15 mouse cellular contexts compared by ENCODE assay signal in genomic region chr8:95101972-95102371, GRCm38 (mm10). TPM values are rescaled to one million over a fixed set of nuclear protein-coding genes. Genes with fewer than 3 reads are reported as not detected.
A peak's percentile ranks its signal among the peaks of the same experiment; 100 is the strongest.
DNase-seq lines count a peak whose midpoint lies in the region; ATAC-seq and TF ChIP-seq lines count a peak whose summit lies in the region.
"Had no signal": no experiment of that assay in that cellular context is flagged by ENCODE, and none has a peak within 500 bp of the region (broad histone marks: within the 10 kb centered on the region; RNA-seq: fewer than 3 reads in every experiment).

No protein-coding gene starts in this region.

- no peak overlapping the region for H3K9ac ChIP-seq in heart, adult 2 months (ENCODE audit: low read depth, low read length)
- H3K9ac ChIP-seq in liver, adult 2 months (ENCODE audit: low read depth, low read length), result no peak overlapping the region
- H3K9ac ChIP-seq in liver, embryonic 12.5 days, result no peak overlapping the region
- H3K9ac ChIP-seq in ES-Bruce4 (ENCODE audit: low read depth, poor library complexity, severe bottlenecking), result no peak overlapping the region
- H3K9ac ChIP-seq in liver, embryonic 14.5 days (replicated peaks), result no peak overlapping the region
- H3K9ac ChIP-seq: heart, embryonic 15.5 days had no signal

- WGBS in heart, adult 2 months, result 77% methylated on average over 4 of the region's 4 CpGs
- WGBS in liver, adult 2 months, result 87% methylated on average over 4 of the region's 4 CpGs
- whole genome bisulfite sequencing in liver, embryonic 12.5 days (ENCODE audit: insufficient replicate concordance), result 75% methylated on average over 4 of the region's 4 CpGs
- 67% methylated on average over 4 of the region's 4 CpGs for WGBS in liver, embryonic 14.5 days (ENCODE audit: insufficient replicate concordance)

- H3K79me2 ChIP-seq in heart, adult 2 months (replicated peaks; ENCODE audit: control insufficient read depth, insufficient read depth, low read length), result no peaks in the 10 kb centered on the region
- no peaks in the 10 kb centered on the region for H3K79me2 ChIP-seq in liver, adult 2 months (ENCODE audit: control insufficient read depth, insufficient read depth, low read length)

- H3K9me3 ChIP-seq in liver, embryonic 12.5 days (replicated peaks), result no peaks in the 10 kb centered on the region
- no peaks in the 10 kb centered on the region for H3K9me3 ChIP-seq in ES-Bruce4 (replicated peaks; ENCODE audit: control insufficient read depth, insufficient read depth, low read length, poor library complexity, severe bottlenecking)
- no peaks in the 10 kb centered on the region for H3K9me3 ChIP-seq in liver, embryonic 14.5 days (ENCODE audit: control insufficient read depth, low read length)
- H3K9me3 ChIP-seq: heart, embryonic 15.5 days had no signal

- H3K4me1 ChIP-seq in heart, adult 2 months (ENCODE audit: control insufficient read depth, insufficient read depth, low read length), result no peaks in the 10 kb centered on the region
- no peaks in the 10 kb centered on the region for H3K4me1 ChIP-seq in liver, adult 2 months (ENCODE audit: control insufficient read depth, insufficient read depth, low read length)
- H3K4me1 ChIP-seq in liver, embryonic 12.5 days, result no peaks in the 10 kb centered on the region
- no peaks in the 10 kb centered on the region for H3K4me1 ChIP-seq in ES-Bruce4 (ENCODE audit: control insufficient read depth, insufficient read depth, low read length)
- no peaks in the 10 kb centered on the region for H3K4me1 ChIP-seq in liver, embryonic 14.5 days (replicated peaks; ENCODE audit: control insufficient read depth in 2 of 2, insufficient read depth in 2 of 2, low read length in 1 of 2)
- H3K4me1 ChIP-seq: heart, embryonic 15.5 days had no signal

- no peak for TF ChIP-seq EP300 in heart, adult 2 months (IDR thresholded peaks at IDR 0.05; ENCODE audit: insufficient read depth, low read depth, low read length)
- no peak for TF ChIP-seq EP300 in ES-Bruce4 (IDR thresholded peaks at IDR 0.05; ENCODE audit: insufficient read depth, low read depth, low read length)
- no peak for TF ChIP-seq EP300 in liver, embryonic 14.5 days (IDR thresholded peaks at IDR 0.05; ENCODE audit: low read depth)

- H3K4me2 ChIP-seq in liver, embryonic 12.5 days, result no peak overlapping the region
- no peak overlapping the region for H3K4me2 ChIP-seq in liver, embryonic 14.5 days (ENCODE audit: low read depth)
- H3K4me2 ChIP-seq: heart, embryonic 15.5 days had no signal

- H3K27me3 ChIP-seq in heart, adult 2 months (ENCODE audit: control insufficient read depth, insufficient read depth, low read length), result no peaks in the 10 kb centered on the region
- no peaks in the 10 kb centered on the region for H3K27me3 ChIP-seq in liver, adult 2 months (ENCODE audit: control insufficient read depth, insufficient read depth, low read length)
- no peaks in the 10 kb centered on the region for H3K27me3 ChIP-seq in liver, embryonic 12.5 days (replicated peaks)
- no peaks in the 10 kb centered on the region for H3K27me3 ChIP-seq in ES-Bruce4 (ENCODE audit: control insufficient read depth, insufficient read depth, low read length, poor library complexity, severe bottlenecking)
- no peaks in the 10 kb centered on the region for H3K27me3 ChIP-seq in liver, embryonic 14.5 days (ENCODE audit: control insufficient read depth, insufficient read depth, low read length)
- H3K27me3 ChIP-seq: heart, embryonic 15.5 days; Patski had no signal

- no peak for TF ChIP-seq POLR2A in heart, adult 2 months (IDR thresholded peaks at IDR 0.05; ENCODE audit: insufficient read depth, low read depth, low read length)
- no peak for TF ChIP-seq POLR2A in liver, adult 2 months (IDR thresholded peaks at IDR 0.05; ENCODE audit: extremely low read depth, insufficient read depth, low read length)
- TF ChIP-seq POLR2A in ES-Bruce4 (IDR thresholded peaks at IDR 0.05; ENCODE audit: insufficient read depth, low read length), result no peak

- intact Hi-C loops in heart, adult 2 months (cut with DNase I), result no loop called here
- intact Hi-C loops in heart, postnatal 36 days (cut with DNase I), result no loop called here
- intact Hi-C loops in left cerebral cortex, postnatal 36 days (cut with DNase I), result loop anchor here (10.0 kb wide), 2 partner anchors 103 to 223 kb away; partner anchors contain the start of gene Kifc3

- TF ChIP-seq CTCF in heart, adult 2 months (IDR thresholded peaks at IDR 0.05), result 0 out of 2 replicates have a peak, but pooled peaks have one; percentile 11
- TF ChIP-seq CTCF in liver, adult 2 months (IDR thresholded peaks at IDR 0.05; ENCODE audit: low read depth, low read length), result peak; percentile 8; the same call in 1 of the 2 replicates
- TF ChIP-seq CTCF in ES-Bruce4 (IDR thresholded peaks at IDR 0.05; ENCODE audit: low read depth, low read length), result peak; percentile 21
- peak; percentile 43 for TF ChIP-seq CTCF in liver, embryonic 14.5 days (IDR thresholded peaks at IDR 0.05; ENCODE audit: low read depth)

- no peaks in the 10 kb centered on the region for H3K36me3 ChIP-seq in heart, adult 2 months (ENCODE audit: control insufficient read depth, insufficient read depth, low read length)
- peaks cover 21% of the 10 kb centered on the region for H3K36me3 ChIP-seq in liver, adult 2 months (ENCODE audit: control insufficient read depth, insufficient read depth, low read length)
- peaks cover 58% of the 10 kb centered on the region for H3K36me3 ChIP-seq in liver, embryonic 12.5 days
- peaks cover 21% of the 10 kb centered on the region for H3K36me3 ChIP-seq in ES-Bruce4 (ENCODE audit: control insufficient read depth, insufficient read depth, low read length, poor library complexity, severe bottlenecking)
- peaks cover 7% of the 10 kb centered on the region for H3K36me3 ChIP-seq in liver, embryonic 14.5 days (replicated peaks; ENCODE audit: control insufficient read depth, insufficient read depth, low read depth)

- DNase-seq in heart, adult 2 months, result no peak
- no peak for DNase-seq in heart, postnatal 36 days
- no peak for DNase-seq in liver, adult 2 months (ENCODE audit: extremely low read depth, low read depth, low spot score)
- no peak for DNase-seq in liver, embryonic 14.5 days (ENCODE audit: low read depth in 3 of 3, low spot score in 3 of 3)
- DNase-seq in cerebellum, postnatal 25 days, result no peak
- DNase-seq in left cerebral cortex, postnatal 36 days (ENCODE audit: low spot score in 2 of 2), result no peak
- DNase-seq: cerebellum, postnatal 36 days had no signal

- H3K4me3 ChIP-seq in heart, adult 2 months, result no peak overlapping the region
- no peak overlapping the region for H3K4me3 ChIP-seq in liver, adult 2 months (ENCODE audit: insufficient read depth, low read depth, low read length)
- no peak overlapping the region for H3K4me3 ChIP-seq in liver, embryonic 12.5 days
- no peak overlapping the region for H3K4me3 ChIP-seq in ES-Bruce4 (ENCODE audit: low read depth, low read length)
- no peak overlapping the region for H3K4me3 ChIP-seq in liver, embryonic 14.5 days (ENCODE audit: insufficient read depth in 1 of 2, low read depth in 2 of 2, low read length in 2 of 2)
- H3K4me3 ChIP-seq: heart, embryonic 15.5 days had no signal

- no peak overlapping the region for H3K27ac ChIP-seq in heart, adult 2 months
- no peak overlapping the region for H3K27ac ChIP-seq in liver, adult 2 months (replicated peaks; ENCODE audit: insufficient read depth, low read depth, low read length)
- H3K27ac ChIP-seq in liver, embryonic 12.5 days, result no peak overlapping the region
- no peak overlapping the region for H3K27ac ChIP-seq in ES-Bruce4 (ENCODE audit: insufficient read depth, low read length)
- no peak overlapping the region for H3K27ac ChIP-seq in liver, embryonic 14.5 days
- H3K27ac ChIP-seq: heart, embryonic 15.5 days had no signal

- ATAC-seq in liver, embryonic 12.5 days, result no peak
- ATAC-seq in liver, embryonic 14.5 days (ENCODE audit: insufficient read depth), result no peak
- ATAC-seq: Patski had no signal

RNA-seq across cellular contexts. Expression of gene Katnb1, which starts 21.0 kb away (rescaled TPM):
- 1 to 10 TPM; 4.5 to 5.9 TPM for total RNA-seq in heart, adult 2 months (2021)
- polyA plus RNA-seq in heart, adult 2 months (2012; rRNA removed), result 8.7 and 9.1 TPM in 2 replicates
- total RNA-seq in heart, postnatal 36 days (2021), result 1 to 10 TPM; 7.2 to 7.5 TPM
- total RNA-seq in liver, adult 2 months (2014; rRNA removed), result 1.2 and 1.3 TPM in 2 replicates
- 2.5 and 3.2 TPM in 2 replicates for polyA plus RNA-seq in liver, adult 2 months (2012; rRNA removed)
- 17.8 and 18.5 TPM in 2 replicates for polyA plus RNA-seq in liver, embryonic 12.5 days (2016; fragmentation: Nextera tagmentation; extraction: Ambion mirVana)
- 15.9 and 16.1 TPM in 2 replicates for polyA plus RNA-seq in ES-Bruce4 (2011; ENCODE audit: insufficient read depth, insufficient read length, low read depth, missing spikeins)
- 7.4 and 8.4 TPM in 2 replicates for polyA plus RNA-seq in liver, embryonic 14.5 days (2012; rRNA removed)
- polyA plus RNA-seq in liver, embryonic 14.5 days (2014; fragmentation: Nextera tagmentation; extraction: Ambion mirVana), result 8.0 and 10.1 TPM in 2 replicates
- 10 to 100 TPM; 42.0 to 46.7 TPM for total RNA-seq in left cerebral cortex, postnatal 36 days (2021)

RNA-seq across cellular contexts. Expression of gene Drc7, which starts 47.1 kb away (rescaled TPM):
- total RNA-seq in heart, adult 2 months (2021), result not detected
- 0.41 TPM in 1 of 2 replicates, not detected in the other for polyA plus RNA-seq in heart, adult 2 months (2012; rRNA removed)
- total RNA-seq in heart, postnatal 36 days (2021), result not detected
- not detected in 2 replicates for total RNA-seq in liver, adult 2 months (2014; rRNA removed)
- not detected in 2 replicates for polyA plus RNA-seq in liver, adult 2 months (2012; rRNA removed)
- polyA plus RNA-seq in liver, embryonic 12.5 days (2016; fragmentation: Nextera tagmentation; extraction: Ambion mirVana), result 0.14 and 0.37 TPM in 2 replicates
- polyA plus RNA-seq in ES-Bruce4 (2011; ENCODE audit: insufficient read depth, insufficient read length, low read depth, missing spikeins), result 0.62 and 0.64 TPM in 2 replicates
- 0.19 and 0.21 TPM in 2 replicates for polyA plus RNA-seq in liver, embryonic 14.5 days (2012; rRNA removed)
- polyA plus RNA-seq in liver, embryonic 14.5 days (2014; fragmentation: Nextera tagmentation; extraction: Ambion mirVana), result 0.15 and 0.33 TPM in 2 replicates
- total RNA-seq in left cerebral cortex, postnatal 36 days (2021), result under 1 TPM; 0.68 to 0.99 TPM
- total RNA-seq: adrenal gland, adult 18-20 months; gastrocnemius, adult 18-20 months had no signal
- polyA plus RNA-seq: intestine, embryonic 14.5 days; small intestine, adult 2 months had no signal
